Mouse (Mus musculus) lung, adult 2 months (tissue): ENCODE results near the gene Hnrnpa1.

Experiments
- CTCF ChIP-seq: fragments of 200-500 bp; IDR thresholded peaks from 2 replicates; pipeline ENCODE4 v1.5.1; 2011; ENCODE audit warnings: mild to moderate bottlenecking, low read length, control low read depth; ENCODE audit not compliant: insufficient read depth
- POLR2A ChIP-seq: fragments of 200-500 bp; IDR thresholded peaks from 2 replicates; pipeline ENCODE4 v1.6.1; 2011; ENCODE audit warnings: low read depth, mild to moderate bottlenecking, control low read depth, low read length, borderline replicate concordance; ENCODE audit errors: extremely low read depth

DNA sequence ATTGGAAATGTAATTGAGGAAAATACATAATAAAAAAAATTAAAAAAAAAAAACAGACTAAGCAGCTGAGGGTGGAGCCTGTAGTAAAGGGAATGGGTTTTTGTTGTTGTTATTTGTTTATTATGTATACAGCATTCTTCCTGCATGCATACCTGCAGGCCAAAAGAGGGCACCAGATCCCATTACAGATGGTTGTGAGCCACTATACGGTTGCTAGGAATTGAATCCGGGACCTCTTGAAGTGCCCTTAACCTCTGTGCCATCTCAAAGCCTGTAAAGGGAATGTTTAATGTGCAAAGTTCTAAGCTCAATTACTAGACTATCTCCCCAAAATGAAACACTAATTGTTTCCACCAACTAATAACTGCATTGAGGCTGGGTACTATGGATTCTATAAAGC, 16.1 kb upstream of the Hnrnpa1 start:
- no peak for TF ChIP-seq CTCF
- TF ChIP-seq POLR2A = no peak
